Mouse (Mus musculus) MEL (cell line): Measurements from ENCODE around the gene Fchsd2. TPM values are rescaled to one million over a fixed set of nuclear protein-coding genes. Genes with fewer than 3 reads are reported as not detected.

Source experiments
- DNase-seq: peaks from one replicate; pipeline ENCODE4 v3.0.0; 2011; ENCODE audit warnings: low read depth, low spot score
- H3K27ac ChIP-seq: 2 replicates; pipeline ENCODE4 v1.5.1; 2012; ENCODE audit warnings: low read depth, mild to moderate bottlenecking, control low read depth, low read length, moderate library complexity; ENCODE audit not compliant: control insufficient read depth
- H3K27me3 ChIP-seq, 2 experiments: fragments of 150-350 bp in 1 of 2; sonication (generic) in 1 of 2; 2 replicates each; pipeline ENCODE4 v1.6.1; 2012; ENCODE audit warnings: low read length in 2 of 2, mild to moderate bottlenecking in 2 of 2, improper control_type of control experiment in 1 of 2, moderate library complexity in 1 of 2; ENCODE audit not compliant: insufficient read depth in 2 of 2, control insufficient read depth in 1 of 2
- H3K36me3 ChIP-seq, 2 experiments: 2 replicates each; pipeline ENCODE4 v1.6.1; 2012 to 2014; ENCODE audit warnings: low read length in 2 of 2, improper control_type of control experiment in 1 of 2, inconsistent platforms in 1 of 2, mild to moderate bottlenecking in 1 of 2; ENCODE audit not compliant: insufficient read depth in 2 of 2, control insufficient read depth in 1 of 2
- H3K4me1 ChIP-seq, 2 experiments: fragments of 150-350 bp in 1 of 2; sonication (generic) in 1 of 2; 2 replicates each; pipeline ENCODE4 v1.6.1; 2012; ENCODE audit warnings: low read length in 2 of 2, improper control_type of control experiment in 1 of 2, mild to moderate bottlenecking in 1 of 2; ENCODE audit not compliant: insufficient read depth in 2 of 2, control insufficient read depth in 1 of 2
- H3K4me3 ChIP-seq, 2 experiments: fragments of 150-350 bp in 1 of 2; sonication (generic) in 1 of 2; 2 replicates each; pipeline ENCODE4 v1.5.1; 2012; ENCODE audit warnings: low read depth in 2 of 2, low read length in 2 of 2, mild to moderate bottlenecking in 2 of 2, moderate library complexity in 2 of 2, control low read depth in 1 of 2, improper control_type of control experiment in 1 of 2; ENCODE audit not compliant: control insufficient read depth in 1 of 2, insufficient read depth in 1 of 2
- H3K79me2 ChIP-seq: 2 replicates; pipeline ENCODE4 v1.6.1; 2012; ENCODE audit warnings: mild to moderate bottlenecking, low read length, moderate library complexity; ENCODE audit not compliant: control insufficient read depth, poor library complexity, insufficient read depth
- H3K9ac ChIP-seq: 2 replicates; pipeline ENCODE4 v1.6.1; 2012; ENCODE audit warnings: low read depth, mild to moderate bottlenecking, control low read depth, low read length, moderate library complexity; ENCODE audit not compliant: control insufficient read depth, poor library complexity, severe bottlenecking
- H3K9me3 ChIP-seq: fragments of 150-350 bp; sonication (generic); replicated peaks from 2 replicates; pipeline ENCODE4 v1.6.1; 2012; ENCODE audit warnings: mild to moderate bottlenecking, low read length, improper control_type of control experiment, moderate library complexity; ENCODE audit not compliant: insufficient read depth
- CHD2 ChIP-seq: IDR thresholded peaks from 2 replicates; pipeline ENCODE4 v1.6.1; 2011; ENCODE audit warnings: low read length, improper control_type of control experiment
- E2F4 ChIP-seq: IDR thresholded peaks from 2 replicates; pipeline ENCODE4 v1.6.1; 2011; ENCODE audit warnings: low read depth, low read length, improper control_type of control experiment, borderline replicate concordance
- ELF1 ChIP-seq: IDR thresholded peaks from 2 replicates; pipeline ENCODE4 v1.6.1; 2014; ENCODE audit warnings: low read depth, mild to moderate bottlenecking, inconsistent platforms, low read length, improper control_type of control experiment, moderate library complexity
- GABPA ChIP-seq: IDR thresholded peaks from 2 replicates; pipeline ENCODE4 v1.6.1; 2012; ENCODE audit warnings: low read depth, mild to moderate bottlenecking, inconsistent platforms, low read length, improper control_type of control experiment, moderate library complexity
- GATA1 ChIP-seq: IDR thresholded peaks from 2 replicates; pipeline ENCODE4 v1.6.1; 2011; ENCODE audit warnings: low read depth, low read length, improper control_type of control experiment
- MAFK ChIP-seq: IDR thresholded peaks from 2 replicates; pipeline ENCODE4 v1.6.1; 2011; ENCODE audit warnings: low read depth, mild to moderate bottlenecking, low read length, improper control_type of control experiment, borderline replicate concordance
- MAX ChIP-seq: IDR thresholded peaks from 2 replicates; pipeline ENCODE4 v1.6.1; 2011; ENCODE audit warnings: low read length, improper control_type of control experiment
- MEF2A ChIP-seq: IDR thresholded peaks from 2 replicates; pipeline ENCODE4 v1.6.1; 2014; ENCODE audit warnings: low read depth, mild to moderate bottlenecking, inconsistent platforms, low read length, improper control_type of control experiment; ENCODE audit not compliant: poor library complexity, insufficient replicate concordance, severe bottlenecking; ENCODE audit errors: extremely low read depth
- MXI1 ChIP-seq: IDR thresholded peaks from 2 replicates; pipeline ENCODE4 v1.6.1; 2011; ENCODE audit warnings: mild to moderate bottlenecking, low read depth, low read length, improper control_type of control experiment
- NELFE ChIP-seq: IDR thresholded peaks from 2 replicates; pipeline ENCODE4 v1.6.1; 2011; ENCODE audit warnings: low read depth, low read length, improper control_type of control experiment
- POLR2A ChIP-seq, 2 experiments: IDR thresholded peaks; 2 replicates each; pipeline ENCODE4 v1.6.1; 2011 to 2012; ENCODE audit warnings: low read length in 2 of 2, mild to moderate bottlenecking in 2 of 2, control low read depth in 1 of 2, improper control_type of control experiment in 1 of 2, low read depth in 1 of 2, moderate library complexity in 1 of 2; ENCODE audit not compliant: control insufficient read depth in 1 of 2, insufficient read depth in 1 of 2, poor library complexity in 1 of 2
- SMC3 ChIP-seq: IDR thresholded peaks from 2 replicates; pipeline ENCODE4 v1.6.1; 2011; ENCODE audit warnings: low read depth, low read length, improper control_type of control experiment
- TAL1 ChIP-seq: IDR thresholded peaks from 2 replicates; pipeline ENCODE4 v1.6.1; 2012; ENCODE audit warnings: mild to moderate bottlenecking, inconsistent platforms, low read length, moderate library complexity, mixed read lengths
- TBP ChIP-seq: IDR thresholded peaks from 2 replicates; pipeline ENCODE4 v1.8.0; 2011; ENCODE audit warnings: low read depth, low read length, improper control_type of control experiment
- ZC3H11A ChIP-seq: IDR thresholded peaks from 2 replicates; pipeline ENCODE4 v1.6.1; 2012; ENCODE audit warnings: low read depth, mild to moderate bottlenecking, inconsistent platforms, low read length, improper control_type of control experiment
- ZMIZ1 ChIP-seq: IDR thresholded peaks from 2 replicates; pipeline ENCODE4 v1.6.1; 2012; ENCODE audit warnings: low read depth, mild to moderate bottlenecking, inconsistent platforms, low read length, improper control_type of control experiment, moderate library complexity
- polyA plus RNA-seq, 2 experiments: library from polyadenylated mRNA; stranded (reverse) in 1 of 2; unstranded in 1 of 2; fragments of >175 nt in 1 of 2; fragments of >200 nt in 1 of 2; gene quantifications; 2 replicates each; pipeline versions ENCODE4 v1.2.1 to v1.2.4; 2012; ENCODE audit warnings: low replicate concordance in 2 of 2, low read depth in 1 of 2; ENCODE audit not compliant: insufficient read length in 2 of 2, insufficient read depth in 1 of 2, missing spikeins in 1 of 2
- total RNA-seq: library from RNA; depleted of rRNA; stranded (reverse); fragments of 300-350 nt; gene quantifications from 2 replicates; pipeline ENCODE4 v1.2.3, GENCODE M21; 2012

Gene Fchsd2
- total and polyA plus RNA-seq, 3 experiments = 3.9 to 6.3 TPM; not detected in 1

DNA sequence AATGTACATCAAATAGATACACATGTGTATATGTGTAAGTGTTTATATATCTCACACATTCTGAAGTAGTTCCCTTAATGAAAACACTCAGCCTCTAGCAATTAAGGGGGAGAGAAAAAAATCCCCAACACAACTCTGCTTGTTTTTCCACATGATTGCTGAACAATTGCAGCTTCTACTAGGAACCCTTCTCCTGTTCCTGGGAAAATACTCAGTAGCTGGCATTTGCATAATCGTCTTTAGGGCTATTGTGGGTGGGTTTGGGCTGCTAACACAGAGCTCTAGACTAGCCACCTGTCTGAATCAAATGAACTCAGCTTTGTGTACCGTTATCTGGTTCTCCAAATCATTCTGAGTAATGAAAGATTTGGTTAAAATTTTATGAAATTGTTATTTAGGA lies 67.6 kb downstream of the Fchsd2 start:
- TF ChIP-seq CHD2 (no peak), GATA1 (no peak), ELF1 (no peak)
- TF ChIP-seq, all 39 proteins: peak for 0
- Histone ChIP-seq H3K9ac (no peak overlapping the region), H3K4me3 (no peak overlapping the region), H3K36me3 (no peaks in the 10 kb centered on the region), H3K27me3 (no peaks in the 10 kb centered on the region), H3K4me1 (no peaks in the 10 kb centered on the region), H3K27ac (no peak overlapping the region), H3K9me3 (no peaks in the 10 kb centered on the region), H3K79me2 (no peaks in the 10 kb centered on the region)
- DNase-seq = no peak

DNA sequence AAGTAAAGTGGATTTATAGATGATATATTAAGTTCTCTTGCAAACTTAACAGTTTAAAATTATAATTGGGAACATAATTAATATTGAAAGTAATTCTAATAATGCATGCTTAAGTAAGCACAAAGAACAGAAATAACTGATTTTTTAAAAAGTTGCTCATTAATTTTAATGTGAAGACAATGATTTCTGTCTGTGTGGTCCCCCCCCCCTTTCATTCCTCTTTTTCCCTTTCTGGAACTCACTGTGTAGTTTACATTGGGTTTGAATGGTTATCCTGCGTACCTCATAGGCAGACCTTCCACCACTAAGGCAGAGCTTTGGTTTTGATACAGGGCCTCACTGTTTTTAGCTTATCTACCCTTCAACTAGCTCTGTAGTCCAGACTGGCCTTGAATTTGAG lies 70.1 kb downstream of the Fchsd2 start:
- Histone ChIP-seq H3K9ac (no peak overlapping the region), H3K4me1 (no peaks in the 10 kb centered on the region), H3K36me3 (no peaks in the 10 kb centered on the region)

DNA sequence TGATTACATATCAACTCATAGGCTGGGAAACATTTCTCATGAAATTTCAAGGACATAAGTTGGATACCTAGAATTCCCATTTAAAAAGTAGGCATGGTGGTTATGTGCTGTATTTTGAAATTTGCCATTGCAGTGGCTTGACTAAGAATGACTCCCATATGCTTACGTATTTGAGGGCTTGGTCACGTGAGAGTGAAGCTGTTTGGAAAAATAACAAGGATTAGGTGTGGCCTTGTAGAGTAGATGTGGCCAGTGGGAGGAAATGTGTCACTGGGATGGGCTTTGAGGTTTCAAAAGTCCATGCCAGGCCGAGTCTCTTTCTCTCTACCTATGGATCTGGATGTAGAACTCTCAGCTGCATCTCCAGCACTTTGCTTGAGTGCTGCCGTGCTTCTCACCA lies 71.2 kb downstream of the Fchsd2 start:
- Histone ChIP-seq H3K9ac (no peak overlapping the region), H3K9me3 (no peaks in the 10 kb centered on the region), H3K79me2 (no peaks in the 10 kb centered on the region), H3K4me3 (no peak overlapping the region), H3K27me3 (no peaks in the 10 kb centered on the region), H3K4me1 (no peaks in the 10 kb centered on the region), H3K27ac (no peak overlapping the region), H3K36me3 (no peaks in the 10 kb centered on the region)
- TF ChIP-seq TBP = no peak
- DNase-seq = no peak

More for the DNA sequence above, 70.1 kb downstream of the Fchsd2 start:
- no peaks in the 10 kb centered on the region for H3K27me3 ChIP-seq
- no peaks in the 10 kb centered on the region for H3K9me3 ChIP-seq
- no peak for DNase-seq
- H3K27ac ChIP-seq = no peak overlapping the region
- no peaks in the 10 kb centered on the region for H3K79me2 ChIP-seq
- TF ChIP-seq NELFE = no peak
- no peak for TF ChIP-seq MAX
- TF ChIP-seq MXI1 = no peak
- no peak for TF ChIP-seq E2F4
- TF ChIP-seq GABPA = no peak
- no peak for TF ChIP-seq MAFK
- no peak for TF ChIP-seq MEF2A
- no peak for TF ChIP-seq POLR2A (IDR thresholded peaks at IDR 0.05; ENCODE audit: control insufficient read depth in 1 of 2, insufficient read depth in 1 of 2, low read depth in 1 of 2, low read length in 2 of 2, poor library complexity in 1 of 2)
- TF ChIP-seq TAL1 = no peak
- TF ChIP-seq SMC3 = no peak
- TF ChIP-seq ZMIZ1 = no peak
- TF ChIP-seq ZC3H11A = no peak
- H3K4me3 ChIP-seq = no peak overlapping the region
